Mouse (Mus musculus) E14TG2a.4 (cell line): ENCODE results near the gene Slc36a3.

ENCODE experiments used
- CTCF ChIP-seq: conservative IDR thresholded peaks from 2 replicates; pipeline ENCODE4 v1.5.1; 2014; ENCODE audit warnings: low read length
- NANOG ChIP-seq: IDR thresholded peaks from 2 replicates; pipeline ENCODE4 v1.6.1; 2014; ENCODE audit warnings: borderline replicate concordance, low read length, mixed read lengths
- POU5F1 ChIP-seq: IDR thresholded peaks from 2 replicates; pipeline ENCODE4 v1.6.1; 2014; ENCODE audit warnings: low read length, borderline replicate concordance

GRCm38 (mm10) chr11:55184246-55184645 is 32.7 kb upstream of the Slc36a3 start:
- TF ChIP-seq CTCF: no peak
- no peak for TF ChIP-seq POU5F1
- no peak for TF ChIP-seq NANOG
